Mouse (Mus musculus) layer of hippocampus, postnatal 14 days (tissue): ENCODE measurements around the gene Chat. TPM values are rescaled to one million over a fixed set of nuclear protein-coding genes. Genes with fewer than 3 reads are reported as not detected.

ENCODE experiments used
- total RNA-seq, 2 experiments: library from RNA; stranded (reverse); gene quantifications; 2 replicates each; pipeline ENCODE4 v1.2.3; 2021

Gene Chat
- total RNA-seq, 2 experiments from 2014 or later = 0.12 TPM; not detected in 1

Other genes with a start within 250 kb of the Chat start
- gene Ogdhl, start 144.0 kb downstream of the Chat start, total RNA-seq = 10 to 100 TPM; 58.2 to 68.2 TPM
- 1 to 10 TPM in 1 of 2 experiments, not detected in 1; 1.1 TPM for gene 1700024G13Rik, start 77.6 kb downstream of the Chat start, total RNA-seq
- gene Slc18a3, start 1.1 kb downstream of the Chat start, total RNA-seq = under 1 TPM in 1 of 2 experiments, not detected in 1; 0.21 TPM
- 10 to 100 TPM; 18.9 to 20.5 TPM for gene Ercc6, start 47.5 kb upstream of the Chat start, total RNA-seq
- gene Prrxl1, start 133.4 kb upstream of the Chat start, total RNA-seq = not detected
- under 1 TPM in 1 of 2 experiments, not detected in 1; 0.07 TPM for gene 3425401B19Rik, start 219.3 kb upstream of the Chat start, total RNA-seq